Mouse (Mus musculus) cerebellum, adult 11 months (tissue): Measurements from ENCODE around the gene Cep295.
"Not testable (repeated sequence)": the region's sequence is repeated elsewhere in the genome, so short reads cannot be mapped to it uniquely, and the experiment has no call there.

Source experiments
- DNase-seq: peaks from one replicate; pipeline ENCODE4 v3.0.0; 2022

Gene Cep295

DNA sequence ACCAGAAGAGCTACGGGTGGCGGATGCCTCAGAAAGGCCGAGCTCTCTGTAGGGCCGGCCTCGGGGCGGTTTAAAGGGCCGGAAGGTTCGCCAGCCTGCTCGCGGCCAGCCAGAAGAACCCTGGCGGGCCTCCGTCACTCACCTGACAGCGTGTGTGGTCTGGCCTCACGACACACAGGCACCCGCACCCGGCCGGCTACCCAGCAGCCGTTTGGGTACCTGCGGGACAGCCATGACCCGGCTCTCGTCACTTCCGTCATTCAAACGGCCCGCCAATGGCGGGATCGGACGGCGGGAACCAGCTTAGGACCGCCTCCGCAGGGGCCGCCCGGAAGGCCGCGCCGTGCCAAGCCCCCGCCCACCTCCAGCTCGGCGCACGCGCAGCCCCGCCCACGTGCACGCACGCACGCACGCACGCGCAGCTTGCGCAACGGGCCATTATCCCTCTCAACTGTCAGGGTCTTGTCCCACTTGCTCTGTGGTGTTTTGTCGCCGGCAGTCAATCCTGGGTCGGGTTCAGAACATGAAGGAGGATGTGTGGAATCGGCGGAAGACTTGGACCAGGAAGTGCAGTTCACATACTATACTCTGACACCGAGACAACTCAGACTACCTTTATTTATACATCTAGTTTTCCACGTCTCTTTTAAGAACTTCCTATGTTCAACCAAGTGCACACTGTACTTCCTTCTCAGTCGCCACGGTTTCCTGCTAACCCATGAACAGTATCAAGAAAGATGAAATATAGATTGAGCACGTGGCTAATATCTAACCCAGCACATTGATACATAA lies at the start of gene Cep295:
Gene Cep295, minus strand, starts transcription at position 305 of the 792 bp plus-strand sequence.
- peak; percentile 98 for DNase-seq

DNA sequence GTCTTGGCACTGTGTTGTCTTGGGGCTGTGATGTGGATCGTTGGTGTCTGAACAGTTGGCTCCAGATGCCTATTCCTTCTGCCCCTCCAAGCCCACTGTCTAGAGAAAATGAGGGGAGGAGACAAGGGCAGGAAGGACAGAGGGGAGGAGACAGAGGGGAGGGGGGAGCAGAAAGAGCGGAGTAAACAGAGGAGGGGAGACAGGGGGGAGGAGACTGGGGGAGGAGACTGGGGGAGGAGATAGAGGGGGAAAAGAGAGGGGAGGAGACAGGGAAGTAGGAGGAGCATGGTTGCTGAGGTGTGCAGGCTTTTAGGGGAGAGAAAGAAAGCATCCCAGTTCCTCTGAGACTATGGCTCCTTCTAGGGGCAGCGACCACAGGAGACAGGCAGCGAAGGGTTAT lies 40.0 kb upstream of the Cep295 start:
- DNase-seq, result no peak

DNA sequence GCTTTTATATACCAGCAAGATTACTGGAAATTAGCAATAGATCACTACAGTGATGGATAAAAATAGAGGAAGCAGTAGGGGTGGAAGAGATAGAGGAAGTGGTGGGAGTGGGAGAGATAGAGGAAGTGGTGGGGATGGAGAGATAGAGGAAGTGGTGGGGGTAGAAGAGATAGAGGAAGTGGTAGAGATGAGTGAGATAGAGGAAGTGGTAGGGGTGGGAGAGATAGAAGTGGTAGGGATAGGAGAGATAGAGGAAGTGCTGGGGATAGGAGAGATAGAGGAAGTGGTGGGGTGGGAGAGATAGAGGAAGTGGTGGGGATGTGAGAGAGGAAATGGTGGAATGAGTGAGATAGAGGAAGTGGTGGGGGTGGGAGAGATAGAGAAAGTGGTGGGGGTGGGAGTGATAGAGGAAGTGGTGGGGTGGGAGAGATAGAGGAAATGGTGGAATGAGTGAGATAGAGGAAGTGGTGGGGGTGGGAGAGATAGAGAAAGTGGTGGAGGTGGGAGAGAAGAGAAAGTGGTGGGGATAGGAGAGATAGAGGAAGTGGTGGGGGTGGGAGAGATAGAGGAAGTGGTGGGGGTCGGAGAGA lies 37.9 kb upstream of the Cep295 start:
- no peak for DNase-seq

DNA sequence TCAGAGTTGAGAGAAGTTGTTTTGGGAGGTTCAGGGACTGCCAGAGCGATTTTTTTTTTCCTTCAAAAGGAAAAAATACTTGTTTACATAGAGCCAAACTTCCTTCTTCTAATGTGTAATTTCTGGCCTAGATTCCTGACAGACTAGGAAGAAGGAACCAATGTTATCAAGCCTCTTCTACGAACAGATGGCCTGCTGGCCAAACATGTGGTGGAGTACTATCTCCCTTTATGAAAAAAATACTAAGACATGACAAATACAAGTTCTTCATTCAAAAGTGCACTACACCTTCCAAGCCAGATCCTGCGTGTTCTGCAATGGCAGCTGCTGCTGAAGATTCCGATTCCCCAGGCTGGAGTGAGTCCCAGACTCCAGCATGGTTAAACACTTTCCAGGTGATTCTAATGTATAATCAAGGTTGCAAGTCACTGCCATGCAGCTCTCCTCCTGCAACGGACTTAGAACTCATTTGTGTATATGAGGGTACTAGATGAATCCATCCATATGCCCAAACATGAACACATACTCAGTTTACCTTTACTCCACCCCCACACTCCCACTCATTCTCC lies 29.6 kb upstream of the Cep295 start:
- no peak for DNase-seq

DNA sequence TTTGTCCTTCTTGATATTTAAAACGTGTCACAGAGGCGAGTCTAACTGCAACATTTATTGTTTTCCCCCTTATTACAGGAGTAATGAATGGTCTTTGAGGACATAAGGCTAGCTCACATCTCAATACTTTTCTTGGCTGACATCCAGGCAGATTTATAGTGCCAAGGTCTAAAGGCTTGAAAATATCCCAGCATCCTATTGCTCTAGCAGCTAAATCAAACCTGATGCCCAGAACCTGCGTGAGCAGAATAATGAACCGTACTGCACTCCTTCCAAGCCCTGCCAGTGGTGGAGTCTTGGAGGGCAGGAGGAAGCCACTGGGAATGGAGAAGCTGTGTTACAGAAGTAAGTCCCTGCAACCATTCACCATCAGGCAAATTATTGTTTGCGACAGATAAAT lies 26.7 kb upstream of the Cep295 start:
- DNase-seq, result no peak

DNA sequence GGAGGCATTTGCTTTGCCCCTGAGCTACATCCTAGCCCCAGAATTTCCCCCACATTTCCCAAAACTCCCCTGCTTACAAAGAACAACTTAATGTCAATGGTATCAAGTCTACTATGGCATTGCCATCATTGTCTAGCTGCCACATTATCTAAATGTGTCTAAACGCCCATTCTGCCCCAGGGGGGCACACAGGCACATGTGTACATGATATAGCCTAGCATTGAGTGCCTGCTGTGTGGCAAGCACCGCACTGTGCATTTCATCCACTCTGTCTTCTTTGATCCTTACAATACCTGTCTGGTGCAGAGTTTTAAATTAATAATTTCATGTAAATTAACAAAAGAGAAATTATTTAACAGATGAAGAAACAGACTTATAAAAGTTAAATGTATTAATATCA lies 8.7 kb upstream of the Cep295 start:
- no peak for DNase-seq

DNA sequence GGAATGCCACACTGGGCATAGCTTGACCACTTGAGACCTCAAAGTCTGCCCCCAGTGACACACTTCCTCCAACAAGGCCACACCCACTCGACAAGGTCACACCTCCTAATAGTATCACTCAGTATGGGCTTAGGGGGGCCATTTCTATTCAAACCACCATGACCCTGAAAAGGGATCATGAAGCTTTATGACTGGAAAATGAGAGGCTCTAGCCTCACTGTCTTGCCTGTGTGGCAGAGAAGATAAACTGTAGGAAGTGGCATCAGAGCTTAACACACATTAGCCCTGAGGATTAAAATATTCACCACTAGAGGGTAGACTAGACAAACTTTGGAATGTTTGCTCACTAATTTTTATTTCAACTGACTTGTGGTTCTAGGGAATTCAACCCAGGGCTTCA lies 8.3 kb upstream of the Cep295 start:
- DNase-seq, result no peak

DNA sequence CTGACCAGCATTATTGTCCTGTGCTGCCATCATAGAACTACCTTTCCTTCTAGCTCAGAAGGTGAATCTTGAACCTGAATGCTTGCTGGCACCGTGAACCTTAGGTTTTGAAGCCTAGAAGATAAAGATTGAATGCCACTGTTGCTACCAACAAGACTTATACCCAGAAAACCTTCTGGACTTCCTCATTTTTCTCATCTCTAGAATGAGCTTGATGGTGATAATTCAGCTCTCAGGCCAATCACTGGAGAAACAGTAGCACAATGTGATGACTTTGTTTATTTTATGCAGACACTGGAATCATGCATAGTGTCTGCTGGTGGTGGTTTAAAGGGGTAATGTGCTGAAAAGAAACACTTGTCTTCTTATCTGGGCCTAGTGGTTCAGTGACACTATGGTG lies 7.3 kb upstream of the Cep295 start:
- no peak for DNase-seq

DNA sequence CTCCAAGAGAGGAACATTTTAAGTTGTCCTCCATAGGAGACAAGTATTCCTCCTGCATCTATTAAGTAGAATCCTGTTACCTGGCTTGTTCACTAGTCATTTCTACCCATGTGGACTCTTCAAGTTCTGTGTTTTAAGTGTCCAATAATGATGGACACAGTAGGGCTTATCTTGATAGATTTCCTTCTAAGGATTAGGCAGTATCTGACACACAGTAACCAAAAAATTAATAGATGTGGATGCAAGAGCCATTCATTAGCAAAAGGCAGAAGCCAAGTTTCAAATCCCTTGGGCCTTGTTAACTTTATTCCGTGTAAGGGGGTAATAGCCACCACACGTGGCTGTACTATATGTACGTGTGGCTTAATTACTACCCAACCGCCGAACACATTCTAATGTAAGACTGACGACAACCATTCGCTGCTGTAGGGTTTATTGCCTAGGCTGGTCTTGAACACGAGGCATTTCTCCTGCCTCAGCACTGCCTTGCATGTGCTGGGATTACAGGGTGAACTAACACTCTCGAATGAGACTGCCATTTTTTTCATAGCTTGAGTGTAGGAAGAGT lies 588 bp downstream of the Cep295 start:
- DNase-seq, result no peak

DNA sequence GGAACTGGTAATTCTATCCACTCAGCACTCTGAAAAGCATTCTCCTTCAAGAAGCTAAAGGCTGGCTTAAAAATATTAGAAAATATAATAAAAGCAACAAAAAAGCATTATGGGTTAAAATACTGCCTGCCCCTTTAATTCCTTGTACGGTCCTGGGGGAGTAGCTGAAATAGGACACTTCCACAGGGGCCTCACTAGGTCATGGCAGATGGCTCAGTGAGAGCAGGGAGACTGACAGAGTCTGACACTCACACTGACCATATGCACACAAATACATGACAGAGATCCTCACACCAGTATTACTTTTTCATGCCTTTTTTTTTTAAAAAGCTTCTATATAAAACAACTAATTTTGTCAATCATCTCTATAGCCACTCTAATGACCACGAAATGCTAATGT lies 7.7 kb downstream of the Cep295 start:
- no peak for DNase-seq

DNA sequence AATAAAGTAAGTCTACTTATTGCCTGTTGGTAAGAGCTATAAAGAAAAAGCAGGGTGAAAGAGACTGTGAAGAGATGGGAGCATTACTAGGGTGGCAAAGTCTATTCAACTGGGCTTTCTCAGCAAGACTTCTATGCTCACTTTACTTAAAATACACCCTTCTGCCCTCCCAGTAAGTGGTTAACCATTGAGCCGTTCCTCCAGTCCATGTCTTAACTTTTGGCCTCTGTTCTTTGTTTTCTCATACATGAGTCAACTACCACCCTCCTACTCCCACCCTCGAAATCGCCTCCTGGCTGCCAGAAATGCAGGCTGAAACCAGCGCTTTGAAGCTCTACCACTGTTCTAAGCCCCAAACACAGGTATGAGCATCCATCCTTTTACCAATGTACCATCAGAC lies 19.8 kb downstream of the Cep295 start:
- DNase-seq, result no peak

DNA sequence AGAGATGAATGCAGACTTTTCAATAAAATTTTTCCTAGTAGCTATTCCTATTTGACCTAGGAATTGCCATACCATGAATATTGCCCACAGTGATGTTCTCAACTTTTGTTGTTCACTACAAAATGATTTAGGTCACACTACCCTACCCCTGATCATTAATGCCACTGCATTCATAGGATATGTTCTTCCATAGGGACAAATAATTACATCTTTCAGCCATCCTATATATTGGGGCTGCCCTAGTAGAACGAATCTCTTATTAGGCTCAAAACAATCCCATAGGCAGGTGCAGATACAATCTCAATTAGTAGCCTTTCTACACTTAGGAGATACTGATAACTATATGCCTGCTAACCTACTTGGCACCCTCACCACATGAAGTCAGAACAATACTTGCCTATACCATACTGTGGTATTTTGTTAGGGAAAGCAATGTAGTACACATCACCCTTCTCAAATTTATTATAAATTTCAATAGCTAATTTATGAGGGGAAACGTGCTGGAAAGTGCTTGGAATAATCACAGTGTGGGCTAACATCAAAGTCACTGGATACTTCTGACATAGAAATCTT lies 39.3 kb downstream of the Cep295 start:
- DNase-seq, result no peak

DNA sequence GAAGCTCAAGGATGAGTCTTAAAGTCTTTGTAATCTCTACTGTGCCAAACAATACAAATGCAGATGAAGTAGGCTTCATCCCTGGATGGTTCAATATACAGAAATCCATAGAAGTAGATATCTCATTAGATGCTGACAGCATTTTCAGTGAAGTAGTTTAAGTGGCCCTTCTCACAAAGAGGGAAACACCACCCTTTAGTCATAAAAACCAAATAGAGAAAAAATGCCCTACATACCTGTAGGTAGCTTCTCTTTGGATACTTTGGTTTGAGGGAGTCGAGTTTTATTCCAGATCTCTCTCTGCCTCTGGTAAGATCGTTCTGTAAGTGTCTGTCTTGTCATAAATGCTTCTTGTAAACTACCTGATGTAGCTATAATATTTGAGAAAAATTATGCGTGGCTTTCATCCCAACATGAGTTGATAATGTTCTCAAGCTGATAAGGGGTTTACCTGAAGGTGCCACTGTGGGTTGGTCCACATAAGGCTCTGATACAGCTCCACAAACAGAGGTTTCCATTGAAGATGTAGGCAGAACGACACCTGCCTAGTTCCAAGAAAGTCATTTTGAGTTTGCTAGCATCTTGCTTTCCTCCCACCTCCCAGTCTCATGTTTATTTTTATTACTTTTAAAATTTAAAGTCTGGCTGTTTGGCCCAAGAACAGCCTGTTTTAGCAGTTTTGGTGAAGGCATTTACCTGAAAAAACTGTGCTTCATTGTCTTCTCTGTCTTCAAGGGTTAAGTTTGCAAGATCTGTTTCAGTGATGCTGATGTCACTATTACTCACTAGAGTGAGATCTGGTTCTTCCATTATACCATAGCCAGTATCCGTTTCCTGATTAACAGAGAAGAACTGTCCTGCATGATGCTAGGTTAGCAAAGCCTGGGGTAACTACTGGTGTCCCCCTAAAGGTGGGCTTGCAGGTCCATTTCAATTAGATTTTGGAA lies 40.1 kb downstream of the Cep295 start:
- DNase-seq, result no peak

DNA sequence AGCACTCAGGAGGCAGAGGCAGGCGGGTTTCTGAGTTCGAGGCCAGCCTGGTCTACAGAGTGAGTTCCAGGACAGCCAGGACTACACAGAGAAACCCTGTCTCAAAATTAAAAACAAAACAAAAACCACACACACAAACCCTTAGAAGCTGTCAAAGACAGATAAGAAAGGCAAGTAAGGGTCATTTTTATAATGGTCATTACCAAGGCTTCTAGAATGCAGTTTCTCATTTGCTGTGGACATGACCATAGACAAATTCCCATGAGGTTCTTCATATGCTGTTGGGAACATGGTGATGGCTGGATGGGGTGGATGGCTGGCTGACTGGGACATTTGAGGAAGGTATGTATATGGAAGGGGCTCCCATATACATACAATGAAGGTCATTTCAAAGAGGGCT lies 41.3 kb downstream of the Cep295 start:
- not testable (repeated sequence) for DNase-seq

DNA sequence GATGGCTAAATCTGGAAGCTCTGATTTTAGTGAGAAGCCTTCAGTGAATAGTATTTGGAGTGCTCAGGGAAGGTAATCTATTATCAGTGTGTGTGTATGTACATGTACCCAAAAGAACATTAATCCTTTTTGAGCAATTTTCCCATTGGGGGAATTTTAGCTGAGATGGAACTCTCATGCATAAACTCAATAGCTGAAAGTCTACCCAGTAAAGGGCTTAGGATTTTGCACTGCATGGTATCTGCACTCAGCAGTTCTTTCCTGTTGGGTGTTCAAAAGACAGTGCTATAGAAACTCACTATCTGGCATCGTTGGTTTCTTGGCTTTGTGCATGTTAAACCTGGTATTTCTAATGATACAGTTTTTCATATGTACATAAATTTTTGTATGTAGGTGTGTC lies 43.0 kb downstream of the Cep295 start:
- DNase-seq, result no peak

DNA sequence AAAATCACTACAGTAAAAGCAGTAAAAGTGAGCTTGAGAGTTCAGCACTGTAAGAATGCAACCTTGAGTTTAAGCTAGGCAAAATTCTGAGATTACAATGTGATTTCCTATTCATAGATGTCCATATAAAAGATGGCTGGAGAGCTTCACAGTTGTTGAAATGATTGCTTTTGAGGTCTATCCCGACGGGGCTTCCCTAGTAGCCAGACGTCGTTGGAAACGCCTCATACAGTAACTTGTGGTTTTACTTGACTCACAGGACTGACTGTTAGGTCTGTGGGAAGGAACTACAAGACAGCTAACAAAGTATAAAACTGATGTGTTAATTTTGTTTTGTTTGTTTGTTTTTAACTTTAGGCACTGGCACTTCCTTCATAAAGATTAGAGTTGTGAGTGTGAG lies 44.0 kb downstream of the Cep295 start:
- no peak for DNase-seq

DNA sequence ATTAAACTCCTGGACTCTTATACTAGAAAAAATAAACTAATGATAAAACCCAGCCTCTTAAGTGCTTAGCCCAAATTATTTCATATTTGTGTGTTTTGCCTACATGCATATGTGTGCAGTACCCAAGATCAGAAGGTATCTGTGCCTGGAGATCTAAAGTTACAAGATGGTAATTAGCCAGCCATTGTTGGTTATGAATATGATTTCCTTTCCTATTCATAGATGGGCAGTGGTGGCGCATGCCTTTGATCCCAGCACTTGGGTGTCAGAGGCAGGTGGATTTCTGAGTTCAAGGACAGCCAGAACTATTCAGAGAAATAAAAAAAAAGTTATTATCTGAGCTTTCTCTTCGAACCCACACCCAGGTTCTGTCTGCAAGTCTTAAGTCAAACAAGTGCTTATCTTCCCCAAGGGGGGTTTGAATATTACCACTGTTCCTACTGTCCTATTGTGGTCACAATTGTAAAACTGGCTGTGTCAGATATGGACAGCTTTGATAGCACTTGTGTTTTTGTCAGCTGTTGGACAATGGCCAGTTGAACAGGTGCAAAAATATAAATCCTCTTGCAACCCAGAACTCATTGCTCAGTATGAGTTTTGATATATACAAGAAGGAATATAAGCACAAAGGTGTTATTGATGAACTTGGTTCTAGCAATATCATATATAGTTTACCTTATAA lies 45.4 kb downstream of the Cep295 start:
- no peak for DNase-seq

DNA sequence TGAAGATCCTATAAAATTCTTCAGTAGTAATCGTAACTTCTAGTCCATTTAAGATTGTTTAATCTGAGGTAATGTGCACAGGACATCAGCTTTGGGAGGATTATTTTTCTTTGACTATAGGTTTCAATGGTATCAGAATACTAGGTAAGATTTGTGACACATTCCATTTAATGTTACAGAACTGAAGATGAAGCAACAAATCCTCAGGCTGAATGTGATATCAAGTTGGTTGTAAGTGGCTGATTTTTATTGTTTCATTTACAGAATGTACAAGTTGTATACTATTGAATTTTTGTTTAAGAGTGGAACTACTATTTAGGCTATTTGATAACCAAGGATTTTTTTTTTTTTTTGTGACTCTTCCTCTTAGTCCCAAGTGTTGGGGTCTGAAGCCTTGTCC lies 47.4 kb downstream of the Cep295 start:
- DNase-seq, result no peak

DNA sequence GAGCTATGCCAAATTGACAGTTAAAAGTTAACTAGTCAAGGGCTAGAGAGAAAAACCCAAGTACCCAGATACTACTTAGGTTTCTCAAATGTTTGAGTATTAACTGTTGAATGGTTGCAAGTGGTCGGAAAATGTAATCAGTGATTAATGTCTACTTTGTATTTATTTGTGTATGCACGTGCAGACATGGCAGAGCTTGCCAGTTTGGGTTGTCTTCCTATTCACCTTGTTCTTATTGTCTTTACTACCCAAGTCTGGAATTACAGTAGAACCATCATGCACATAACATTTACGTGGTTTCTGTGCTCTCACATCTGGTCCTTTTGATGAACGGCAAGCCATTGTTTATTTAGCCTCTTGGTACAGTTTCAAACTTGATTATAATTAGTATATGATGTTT lies 48.2 kb downstream of the Cep295 start:
- no peak for DNase-seq

DNA sequence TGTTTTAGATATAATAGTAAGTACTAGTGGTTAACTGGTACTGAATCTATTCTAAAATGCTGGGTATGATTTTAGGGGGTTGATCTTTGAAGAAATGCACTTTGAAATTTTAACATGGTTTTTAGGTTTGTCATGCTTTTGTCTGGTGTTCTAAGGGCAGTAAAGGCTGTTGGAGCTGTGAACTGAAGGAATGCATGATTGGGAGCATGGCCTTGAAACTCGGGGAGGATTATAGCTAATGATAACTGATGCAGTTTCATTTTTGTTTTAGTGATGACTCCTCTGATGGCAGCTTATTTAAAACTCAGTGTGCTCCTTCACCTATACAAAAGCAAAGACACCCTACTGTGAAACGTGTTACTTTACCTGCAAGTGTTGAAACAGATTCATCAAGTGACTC lies 49.3 kb downstream of the Cep295 start:
- DNase-seq, result no peak

DNA sequence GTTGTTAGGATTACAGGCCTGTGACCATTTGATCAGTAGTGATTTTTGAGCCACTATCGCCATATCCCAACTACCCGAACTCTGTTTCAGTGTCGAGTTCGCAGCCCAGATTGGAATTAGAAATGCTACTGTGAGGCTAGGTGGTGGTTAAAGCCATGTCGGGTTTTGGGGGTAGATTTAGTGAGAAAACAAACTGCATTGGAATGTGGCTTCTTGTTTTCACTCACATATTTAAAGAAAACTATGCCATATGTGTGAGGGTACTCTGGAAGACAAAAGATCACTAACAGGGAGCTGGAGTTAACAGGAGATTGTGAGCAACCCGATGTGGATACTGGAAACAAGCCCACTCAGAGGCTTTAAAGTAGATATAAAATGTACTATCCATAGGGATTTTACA lies 50.3 kb downstream of the Cep295 start:
- DNase-seq, result no peak
